Mouse (Mus musculus): ENCODE results near the gene Mchr1.
A peak's percentile ranks its signal among the peaks of the same experiment; 100 is the strongest.

DNA sequence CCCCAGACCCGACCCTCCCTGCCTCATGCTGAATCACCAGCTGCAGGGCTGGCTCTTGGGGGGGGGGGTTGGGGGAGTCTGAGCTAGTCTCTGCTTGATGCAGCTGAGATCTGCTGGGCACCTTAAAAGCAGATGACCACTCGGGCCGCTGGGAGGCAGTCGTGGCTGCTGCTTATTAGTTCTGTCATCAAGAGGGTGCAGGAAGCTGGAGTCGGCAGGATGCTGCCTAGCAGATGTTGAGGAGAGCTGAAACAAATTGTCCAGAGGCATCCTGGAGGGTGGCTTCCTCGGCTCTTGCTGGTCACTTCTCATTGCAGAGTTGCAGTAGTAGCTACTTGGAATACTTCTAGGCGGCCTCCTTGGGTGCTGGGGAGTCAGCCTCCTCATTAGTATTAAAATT, 4.0 kb downstream of the Mchr1 start:
- TF ChIP-seq POLR2A (IDR thresholded peaks at IDR 0.05; ENCODE audit: borderline replicate concordance, control insufficient read depth, low read depth, low read length) = no peak
- TF ChIP-seq CTCF (IDR thresholded peaks at IDR 0.05; ENCODE audit: control insufficient read depth, insufficient read depth, low read length) = peak; percentile 49
